Mouse (Mus musculus) left cerebral cortex, postnatal 14 days (tissue): Measurements from ENCODE around the gene Hs3st3b1. TPM values are rescaled to one million over a fixed set of nuclear protein-coding genes. Genes with fewer than 3 reads are reported as not detected.

Experiments
- DNase-seq, 2 experiments: peaks; one replicate each; pipeline ENCODE4 v3.0.0; 2021 to 2022; ENCODE audit warnings: low spot score in 2 of 2, mixed read lengths in 1 of 2
- intact Hi-C: fragments of 180-260 bp; cut with DNase I; formaldehyde crosslinking; loops from one replicate; pipeline ENCODE4 v1.15.1; 2025
- total RNA-seq, 2 experiments: library from RNA; stranded (reverse); gene quantifications; 2 replicates each; pipeline ENCODE4 v1.2.3; 2021

Hs3st3b1 gene
- total RNA-seq, 2 experiments from 2014 or later = 0.87 to 1.3 TPM

DNA sequence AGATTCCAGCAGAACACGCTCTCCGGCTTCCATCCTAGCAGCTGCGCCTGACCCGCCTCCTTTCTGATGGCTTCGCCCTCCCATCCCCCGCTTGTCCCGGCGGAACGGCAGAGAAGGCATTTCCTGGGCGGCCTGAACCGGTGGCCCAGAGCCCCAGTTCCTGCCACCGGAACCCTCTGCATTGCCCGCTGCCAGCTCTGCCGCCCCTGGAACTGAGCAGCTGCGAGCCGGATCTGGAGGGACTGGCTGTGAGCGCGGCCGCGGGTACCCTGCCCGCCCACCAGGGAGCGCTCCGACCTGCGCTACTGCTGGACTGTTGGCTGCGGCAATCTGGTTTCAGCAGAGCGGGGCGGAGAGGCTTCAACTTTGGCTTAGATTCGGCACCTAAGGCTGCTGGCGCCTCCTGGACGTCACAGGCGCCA is 3.1 kb upstream of the Hs3st3b1 start:
- DNase-seq = peak; percentile 73 to 75
- intact Hi-C loops = no loop called here

DNA sequence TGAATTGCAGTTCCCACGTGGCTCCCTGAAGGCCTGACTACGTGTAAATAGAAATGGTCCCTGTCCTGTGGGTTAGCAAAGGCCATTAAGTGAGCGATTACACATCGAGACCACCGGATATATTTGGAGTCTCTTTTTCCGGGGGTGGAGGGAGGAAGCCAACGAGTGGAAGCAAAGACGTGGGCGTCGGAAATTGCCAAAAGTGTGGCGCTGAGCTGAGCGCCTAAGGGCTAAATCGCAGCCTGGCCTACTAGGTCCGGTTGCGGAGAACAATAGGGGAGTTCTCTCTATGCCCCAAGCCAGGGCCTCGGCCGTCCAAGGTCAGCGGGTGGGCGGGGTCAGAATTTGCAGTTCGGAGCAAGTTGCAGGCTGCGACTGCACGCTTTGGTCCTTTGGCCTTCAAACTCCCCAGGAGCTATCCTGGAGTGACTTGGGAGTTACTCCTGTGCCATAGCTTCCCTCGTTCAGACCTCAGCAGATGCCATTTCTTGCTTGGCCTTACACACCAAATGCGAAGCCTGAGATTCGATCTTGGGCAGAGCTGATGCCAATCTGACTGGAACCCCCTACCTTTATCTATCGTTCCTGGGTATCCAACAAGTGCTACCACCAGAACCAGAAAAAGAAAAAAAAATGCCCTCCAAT is 2.3 kb upstream of the Hs3st3b1 start:
- intact Hi-C loops = loop anchor here (5.0 kb wide), 4 partner anchors 522 to 1043 kb away; no protein-coding TSS in a partner anchor

GRCm38 (mm10) chr11:63923386-63923785 is 1.3 kb upstream of the Hs3st3b1 start:
- intact Hi-C loops = loop anchor here (5.0 kb wide), 4 partner anchors 521 to 1044 kb away; no protein-coding TSS in a partner anchor
- no peak for DNase-seq

More for the DNA sequence above, 2.3 kb upstream of the Hs3st3b1 start:
- DNase-seq = no peak

- intact Hi-C loops = loop anchor here (2.0 to 5.0 kb wide), 5 partner anchors 519 to 1046 kb away; no protein-coding TSS in a partner anchor
- DNase-seq = no peak
These were observed 792 bp downstream of the Hs3st3b1 start for GRCm38 (mm10) chr11:63921044-63921951.

DNA sequence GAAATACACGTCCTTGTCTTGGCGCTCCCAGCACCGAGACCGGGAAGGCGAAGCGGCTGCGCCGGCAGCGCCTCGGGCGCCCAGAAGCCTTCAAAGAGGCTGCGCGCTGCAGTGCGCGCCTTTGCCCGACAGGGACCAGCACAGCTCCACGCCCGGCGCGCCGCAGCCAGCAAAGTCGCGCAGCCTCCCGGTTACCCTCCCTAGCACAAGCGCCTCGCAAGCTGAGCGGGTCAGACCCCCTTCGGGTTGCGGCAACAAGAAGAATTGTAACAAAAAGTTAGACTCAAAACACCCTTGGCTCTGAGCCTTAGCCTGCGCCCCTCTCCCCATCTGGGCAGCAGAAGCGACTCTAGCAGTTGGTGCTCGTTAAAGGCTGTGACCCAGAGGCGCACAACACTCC is 1.6 kb downstream of the Hs3st3b1 start:
- peak; percentile 77 to 80 for DNase-seq
- intact Hi-C loops = loop anchor here (2.0 to 5.0 kb wide), 5 partner anchors 518 to 1047 kb away; no protein-coding TSS in a partner anchor

GRCm38 (mm10) chr11:63919211-63920098 is 2.6 kb downstream of the Hs3st3b1 start:
- DNase-seq = no peak
- intact Hi-C loops = loop anchor here (2.0 to 5.0 kb wide), 5 partner anchors 517 to 1048 kb away; no protein-coding TSS in a partner anchor

GRCm38 (mm10) chr11:63918321-63919105 is 3.6 kb downstream of the Hs3st3b1 start:
- no peak for DNase-seq
- intact Hi-C loops = no loop called here

DNA sequence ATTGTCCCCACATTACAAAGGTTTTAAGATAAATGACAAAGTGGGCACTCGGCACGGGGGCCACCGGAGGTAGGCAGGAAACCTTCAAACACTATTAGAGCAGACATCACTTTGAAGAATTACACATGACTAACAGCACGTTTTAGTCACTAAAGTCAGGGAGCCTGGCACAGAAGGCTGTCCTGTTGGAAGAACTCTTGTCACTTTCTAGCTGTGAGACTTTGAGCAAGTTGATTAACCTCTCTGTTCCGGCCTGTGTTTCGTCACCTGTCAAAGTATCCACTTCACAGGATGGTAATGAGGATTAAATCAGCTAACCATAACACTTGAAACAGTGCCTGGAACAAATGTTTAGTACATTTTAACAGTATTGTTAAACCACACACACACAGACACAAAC is 4.5 kb downstream of the Hs3st3b1 start:
- intact Hi-C loops = no loop called here
- DNase-seq = no peak

DNA sequence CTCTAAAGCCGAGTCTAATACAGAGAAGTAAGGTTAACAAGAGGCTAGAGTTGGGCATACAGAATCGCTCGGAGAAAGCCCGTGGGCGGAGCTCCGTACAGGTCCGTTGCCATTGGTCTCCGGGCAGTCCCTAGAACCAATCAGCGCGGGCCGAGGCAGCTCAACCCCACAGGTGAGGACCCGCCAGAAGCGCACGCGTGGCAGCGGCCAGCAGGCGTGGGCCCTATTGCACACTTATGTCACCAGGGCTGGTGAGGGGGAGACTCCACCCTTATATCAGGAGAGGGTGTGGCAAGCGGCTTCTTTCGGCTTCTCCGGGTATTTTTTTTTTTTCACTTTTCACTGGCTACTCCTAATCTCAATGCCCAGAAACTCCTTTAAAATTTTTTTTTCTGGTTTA is 7.7 kb downstream of the Hs3st3b1 start:
- intact Hi-C loops = no loop called here
- peak; percentile 57 to 70 for DNase-seq

DNA sequence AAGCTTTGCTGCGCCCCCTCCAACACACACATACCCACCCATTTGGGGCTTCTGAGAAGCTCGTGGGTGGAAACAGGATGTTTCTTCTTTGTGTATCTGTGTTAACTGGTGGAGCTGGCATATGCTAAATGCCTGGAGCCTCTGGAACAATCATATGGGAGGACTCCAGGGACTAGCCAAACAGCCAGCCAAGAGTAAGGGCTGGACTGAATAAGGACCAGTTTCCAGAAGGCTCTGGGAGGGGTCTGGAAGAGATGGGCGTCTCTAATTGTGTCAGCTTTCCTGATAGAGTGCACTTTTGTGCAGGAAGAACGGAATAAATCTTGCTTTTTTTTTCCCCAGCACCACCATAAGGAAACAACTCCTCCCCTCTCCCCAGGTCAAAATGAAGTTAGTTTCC is 8.2 kb downstream of the Hs3st3b1 start:
- DNase-seq = no peak

DNA sequence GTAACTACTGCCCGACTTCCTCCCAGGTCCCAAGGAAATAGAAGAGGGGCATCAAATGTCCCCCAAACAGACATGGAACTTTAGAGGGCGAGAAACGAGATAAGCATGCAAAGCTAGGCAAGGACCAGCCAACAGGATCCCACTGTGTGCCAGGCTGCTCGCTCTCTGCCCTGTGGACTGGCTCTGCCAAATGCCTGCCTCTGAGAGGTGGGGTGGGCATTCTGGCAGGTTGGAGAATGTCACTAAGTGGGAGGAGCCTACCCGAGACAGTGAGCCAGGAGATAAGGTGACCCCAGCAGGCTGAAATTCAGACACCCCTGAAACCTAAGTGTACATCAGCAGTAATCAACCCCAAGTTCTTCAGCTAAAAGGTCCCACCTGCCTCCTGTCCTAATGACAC is 11.1 kb downstream of the Hs3st3b1 start:
- intact Hi-C loops = no loop called here
- DNase-seq = no peak

More for the DNA sequence above, 8.2 kb downstream of the Hs3st3b1 start:
- intact Hi-C loops = no loop called here

GRCm38 (mm10) chr11:63909961-63910360 is 12.1 kb downstream of the Hs3st3b1 start:
- intact Hi-C loops = no loop called here
- DNase-seq = no peak

GRCm38 (mm10) chr11:63908500-63908899 is 13.6 kb downstream of the Hs3st3b1 start:
- intact Hi-C loops = no loop called here
- no peak for DNase-seq

DNA sequence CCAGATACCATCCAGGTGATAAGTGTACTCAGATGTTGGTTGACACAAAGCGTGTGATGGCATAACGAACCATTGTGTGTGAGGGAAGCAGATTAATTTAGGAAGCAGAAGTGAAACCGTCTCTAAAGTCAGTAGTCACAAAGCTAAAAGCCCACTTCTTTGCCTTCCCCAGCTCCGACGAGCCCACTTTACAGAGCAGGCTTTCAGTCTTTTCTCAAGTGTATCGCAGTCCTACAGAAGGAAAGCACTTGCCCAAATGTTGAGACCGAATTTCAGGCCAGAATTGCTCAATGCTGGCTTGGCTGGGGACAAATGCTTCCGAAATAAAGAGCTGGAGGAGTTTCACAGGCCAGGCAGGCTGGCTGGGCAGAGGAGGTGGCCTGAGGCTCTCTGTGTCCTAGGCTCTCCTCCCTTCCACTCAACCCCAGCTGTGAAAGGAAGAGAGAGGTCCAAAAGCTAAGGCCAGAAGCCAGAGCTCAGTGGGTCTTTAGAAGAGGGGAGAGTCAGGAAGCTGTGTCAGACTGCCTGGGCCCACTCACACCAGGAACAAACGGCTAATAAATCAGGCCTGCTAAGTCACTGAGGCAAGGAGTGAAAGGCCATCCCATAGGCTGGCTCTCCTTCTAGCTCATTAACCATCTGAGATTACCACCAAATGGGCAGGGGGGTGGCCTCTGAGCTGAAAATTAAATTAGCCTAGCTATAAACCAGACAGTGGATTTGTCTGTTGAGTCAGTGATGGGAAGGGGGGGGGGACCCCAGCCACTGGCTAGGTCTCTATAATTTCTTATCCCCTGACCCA is 15.3 kb downstream of the Hs3st3b1 start:
- intact Hi-C loops = no loop called here
- DNase-seq = no peak

DNA sequence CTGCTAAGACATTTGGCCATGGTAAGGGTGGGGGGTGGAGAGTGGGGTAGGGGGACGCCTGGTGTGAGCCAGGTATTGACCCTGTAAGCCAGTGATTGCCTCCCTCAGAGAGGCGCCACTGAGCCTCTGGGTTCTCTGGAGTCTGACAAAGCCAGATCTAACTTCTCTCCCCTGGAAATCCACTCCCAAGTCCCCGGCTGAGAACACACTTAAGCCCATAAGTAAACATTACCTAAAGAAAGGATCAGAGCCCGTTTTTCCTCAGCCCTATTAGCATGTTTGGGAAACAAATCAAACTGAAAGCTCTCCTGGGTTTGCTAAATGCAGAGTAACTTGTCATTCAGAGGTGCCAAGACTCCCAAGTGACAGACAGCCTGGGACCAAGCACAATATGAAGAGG is 17.3 kb downstream of the Hs3st3b1 start:
- DNase-seq = no peak
- intact Hi-C loops = no loop called here

- intact Hi-C loops = no loop called here
- no peak for DNase-seq
These were observed 23.5 kb downstream of the Hs3st3b1 start for GRCm38 (mm10) chr11:63898509-63899168.

- DNase-seq = no peak
- intact Hi-C loops = no loop called here
These were observed 24.1 kb downstream of the Hs3st3b1 start for GRCm38 (mm10) chr11:63897856-63898508.
